Mouse (Mus musculus): ENCODE measurements at regions not wholly inside any gene's neighbourhood (a gene's known extent, or its start where the extent isn't known, plus 50 kb on each side); places are given as distances from the start of the nearest gene placed in this dataset.
A peak's percentile ranks its signal among the peaks of the same experiment; 100 is the strongest.

DNA sequence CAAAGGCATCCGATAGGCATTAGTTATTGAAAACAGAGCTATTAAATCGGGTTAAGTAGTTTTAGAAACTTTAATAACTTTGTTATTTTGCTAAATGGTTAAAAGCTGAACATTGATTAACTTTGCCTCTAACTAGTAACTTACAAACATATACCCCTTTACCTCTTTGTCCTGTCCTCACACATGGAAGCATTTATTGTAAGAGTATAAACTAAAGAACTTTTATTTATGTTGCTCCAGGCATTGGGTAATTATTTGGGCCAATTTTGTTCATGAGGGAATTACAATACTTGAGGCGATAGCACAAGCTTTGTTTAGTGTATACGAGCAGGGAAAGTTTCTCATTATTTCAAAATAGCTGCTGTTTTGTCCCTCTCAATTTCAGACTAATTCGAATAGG is 328.4 kb upstream of the Gm9008 start:
- no peak for DNase-seq (ENCODE audit: low spot score in 2 of 2)

- no peak for DNase-seq (ENCODE audit: low spot score in 2 of 2)
Observed at GRCm38 (mm10) chr6:76802969-76803368, 305.4 kb upstream of the Gm9008 start.

DNA sequence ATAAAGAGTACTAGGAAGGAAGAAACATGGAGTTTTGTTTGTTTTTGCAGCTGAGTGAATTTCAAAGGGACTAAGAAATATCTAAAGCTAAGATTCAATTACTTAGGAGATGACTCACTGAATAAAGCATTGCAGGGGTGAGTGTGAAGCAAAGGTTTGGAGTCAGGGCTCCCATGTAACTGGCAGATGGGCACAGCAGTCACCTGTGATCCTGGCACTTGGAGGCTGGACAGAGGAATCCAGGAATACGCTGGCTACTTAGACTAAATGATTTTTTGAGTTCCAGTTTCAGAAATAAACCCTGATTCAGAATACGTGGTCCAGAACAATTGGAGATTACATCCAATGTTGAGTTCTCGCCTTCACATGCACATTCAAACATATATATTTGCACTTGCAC is 282.6 kb upstream of the Gm9008 start:
- no peak for DNase-seq (ENCODE audit: low spot score in 2 of 2)

- no peak for DNase-seq (ENCODE audit: low spot score in 2 of 2)
Observed at GRCm38 (mm10) chr6:76778201-76778600, 280.6 kb upstream of the Gm9008 start.

DNA sequence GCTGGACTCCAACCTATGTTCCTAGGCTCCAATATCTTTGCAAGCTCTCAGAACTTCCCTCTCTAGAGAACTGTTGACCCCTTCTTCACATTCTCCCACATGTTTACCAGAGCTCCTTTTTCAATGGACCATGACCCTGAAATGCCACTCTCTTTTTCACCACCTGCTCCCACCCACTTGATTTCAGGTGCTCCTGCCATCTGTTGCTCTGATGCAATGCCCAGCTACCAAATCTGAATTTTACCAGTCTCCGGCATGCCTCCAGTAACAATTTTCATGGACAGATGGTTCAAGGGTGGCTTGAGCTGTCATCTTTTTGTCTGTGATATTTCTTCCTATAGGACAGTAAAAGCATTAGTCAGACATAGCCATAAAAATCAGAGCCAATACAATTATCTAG is 279.5 kb upstream of the Gm9008 start:
- DNase-seq (ENCODE audit: low spot score in 2 of 2), result no peak

GRCm38 (mm10) chr6:76763852-76764251 is 266.3 kb upstream of the Gm9008 start:
- DNase-seq (ENCODE audit: low spot score in 2 of 2), result no peak

- DNase-seq (ENCODE audit: low spot score in 2 of 2), result peak in 1 of 2 experiments; percentile 6
Observed at GRCm38 (mm10) chr6:76754867-76755266, 257.3 kb upstream of the Gm9008 start.

Data from frontal cortex, postnatal 10 days (tissue).